Mouse (Mus musculus) G1E (cell line): Measurements from ENCODE around the gene Card10.

Experiments
- CTCF ChIP-seq: IDR thresholded peaks from 2 replicates; pipeline ENCODE4 v1.5.1; 2012; ENCODE audit warnings: low read depth, low read length, inconsistent platforms, mixed read lengths
- GATA1 ChIP-seq: IDR thresholded peaks from 2 replicates; pipeline ENCODE4 v1.6.1; 2012; ENCODE audit warnings: borderline replicate concordance, low read length, inconsistent platforms, mixed read lengths
- GATA2 ChIP-seq: IDR thresholded peaks from 2 replicates; pipeline ENCODE4 v1.6.1; 2012; ENCODE audit warnings: low read depth, low read length, inconsistent platforms, borderline replicate concordance
- POLR2AphosphoS5 ChIP-seq: IDR thresholded peaks from 2 replicates; pipeline ENCODE4 v1.6.1; 2012; ENCODE audit warnings: low read depth, low read length, inconsistent platforms; ENCODE audit not compliant: insufficient replicate concordance
- TAL1 ChIP-seq: conservative IDR thresholded peaks from 2 replicates; pipeline ENCODE4 v1.6.1; 2012; ENCODE audit warnings: low read depth, low read length, inconsistent platforms, mixed read lengths

DNA sequence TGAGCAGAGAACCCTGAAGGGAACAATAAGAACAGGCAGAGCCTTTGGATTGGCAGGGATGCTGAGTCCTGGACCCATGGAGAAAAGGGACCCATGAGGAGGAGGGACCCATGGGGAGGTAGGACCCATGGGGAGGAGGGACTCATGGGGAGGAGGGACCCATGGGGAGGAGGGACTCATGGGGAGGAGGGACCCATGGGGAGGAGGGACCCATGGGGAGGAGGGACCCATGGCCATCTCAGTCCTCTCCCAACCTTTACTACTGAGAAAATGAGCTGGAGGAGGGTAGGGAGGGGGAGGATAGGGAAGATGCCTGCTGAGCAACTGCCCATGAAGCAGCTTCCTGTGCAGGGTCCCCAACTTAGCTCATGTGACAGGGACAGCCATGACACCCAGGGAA is 49.9 kb downstream of the Card10 start:
- TF ChIP-seq CTCF, result no peak
- TF ChIP-seq GATA1, result no peak
- TF ChIP-seq POLR2AphosphoS5, result no peak
- no peak for TF ChIP-seq GATA2
- no peak for TF ChIP-seq TAL1
